7 mouse cellular contexts compared by ENCODE assay signal in the genomic region with DNA sequence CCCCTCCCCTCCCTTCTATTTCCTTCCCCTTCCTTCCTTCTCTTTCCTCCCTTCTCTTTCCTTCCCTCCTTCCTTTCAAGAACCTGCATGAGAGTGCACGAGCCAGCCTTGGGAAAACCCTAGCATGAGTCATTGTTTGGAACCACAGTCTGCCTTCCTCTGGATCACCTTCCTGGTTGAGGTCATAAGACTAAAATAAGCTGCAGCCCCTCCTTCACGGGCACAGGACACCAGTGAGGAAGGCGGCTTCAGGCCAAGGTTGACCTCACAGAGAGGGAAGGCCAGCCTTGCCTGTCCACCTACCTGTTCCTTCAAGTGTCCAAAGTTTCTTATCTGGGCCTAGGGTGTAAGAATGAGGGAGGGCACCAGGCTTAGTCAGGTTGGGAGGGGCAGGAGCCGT. TPM values are rescaled to one million over a fixed set of nuclear protein-coding genes. Genes with fewer than 3 reads are reported as not detected.
DNase-seq lines count a peak whose midpoint lies in the region; ATAC-seq lines count a peak whose summit lies in the region.

No protein-coding gene starts in this region.

- intact Hi-C loops in heart, postnatal 36 days (cut with DNase I) = loop anchor here (2.0 kb wide), 1 partner anchor 83 kb away; a partner anchor contains a TSS

- peak; percentile 86 for DNase-seq in adrenal gland, adult 2 months
- peak; percentile 24 for DNase-seq in embryo, embryonic 11 days
- peak; percentile 85 for DNase-seq in heart, postnatal 36 days
- DNase-seq in liver, embryonic 13.5 days = no peak
- peak; percentile 67 for DNase-seq in testis, postnatal 14 days (ENCODE audit: low spot score)
- no peak for DNase-seq in right cerebral cortex, adult 18-20 months

- WGBS in liver, embryonic 13.5 days (ENCODE audit: insufficient replicate concordance) = 33% methylated on average over 4 of the region's 4 CpGs

- H3K9me3 ChIP-seq in liver, embryonic 13.5 days (replicated peaks) = no peaks in the 10 kb centered on the region

- peak; percentile 32; the same call in 1 of the 2 replicates for ATAC-seq in liver, embryonic 13.5 days (ENCODE audit: low read depth)
- no peak for ATAC-seq in megakaryocyte progenitor cell, adult 5-6 weeks (replicated peaks; ENCODE audit: poor library complexity)

- peak overlapping the region; percentile 43; the same call in 1 of the 2 replicates for H3K27ac ChIP-seq in liver, embryonic 13.5 days

- no peaks in the 10 kb centered on the region for H3K36me3 ChIP-seq in liver, embryonic 13.5 days

- peak overlapping the region; percentile 41 for H3K4me2 ChIP-seq in liver, embryonic 13.5 days

- no peak overlapping the region for H3K4me3 ChIP-seq in liver, embryonic 13.5 days (replicated peaks)

- no peak overlapping the region for H3K9ac ChIP-seq in liver, embryonic 13.5 days

- no peaks in the 10 kb centered on the region for H3K27me3 ChIP-seq in liver, embryonic 13.5 days

- H3K4me1 ChIP-seq in liver, embryonic 13.5 days (replicated peaks) = peaks cover 14% of the 10 kb centered on the region

RNA-seq across cellular contexts. Expression of a gene that starts 36.6 kb away (rescaled TPM):
- 10 to 100 TPM; 12.1 to 14.3 TPM for total RNA-seq in adrenal gland, adult 2 months (2021)
- polyA plus RNA-seq in adrenal gland, adult 2 months (2012; rRNA removed) = 4.0 and 5.6 TPM in 2 replicates
- total RNA-seq in heart, postnatal 36 days (2021) = 10 to 100 TPM; 16.3 to 17.6 TPM
- polyA plus RNA-seq in liver, embryonic 13.5 days (2015; fragmentation: Nextera tagmentation; extraction: Ambion mirVana) = 4.9 and 6.4 TPM in 2 replicates
- total RNA-seq in megakaryocyte progenitor cell, adult 5-6 weeks (2015) = 29.1 and 30.4 TPM in 2 replicates
- total RNA-seq in megakaryocyte progenitor cell, adult 5-6 weeks (2017) = 30.4 and 33.8 TPM in 2 replicates

Comparison
In these comparisons a context has a peak if more than half of its experiments do, and no peak if none do; other contexts are left out.
1. DNase-seq: peak in adrenal gland, adult 2 months (single experiment), embryo, embryonic 11 days (single experiment), heart, postnatal 36 days (2 of 2) and testis, postnatal 14 days (single experiment); none in liver, embryonic 13.5 days (single experiment) and right cerebral cortex, adult 18-20 months (single experiment).